Mouse (Mus musculus) embryonic facial prominence, embryonic 15.5 days (tissue): Measurements from ENCODE around the gene Fcgbp. TPM values are rescaled to one million over a fixed set of nuclear protein-coding genes. Genes with fewer than 3 reads are reported as not detected.
"Not testable (repeated sequence)": the region's sequence is repeated elsewhere in the genome, so short reads cannot be mapped to it uniquely, and the experiment has no call there.

Experiments
- ATAC-seq: fragments of 200-750 bp; cut with Nextera tagmentation; 2 replicates; pipeline ENCODE4 v1.8.0; 2017; ENCODE audit warnings: low read depth, moderate TSS enrichment; ENCODE audit not compliant: insufficient number of reproducible peaks, low FRiP score, low TSS enrichment
- H3K27ac ChIP-seq: fragments of 300-500 bp; sonication (generic); replicated peaks from 2 replicates; pipeline ENCODE4 v1.5.1; 2015; ENCODE audit warnings: mild to moderate bottlenecking, inconsistent platforms
- H3K27me3 ChIP-seq: fragments of 300-500 bp; sonication (generic); 2 replicates; pipeline ENCODE4 v1.6.1; 2015; ENCODE audit warnings: inconsistent platforms
- H3K36me3 ChIP-seq: fragments of 300-500 bp; sonication (generic); 2 replicates; pipeline ENCODE4 v1.6.1; 2015; ENCODE audit warnings: mild to moderate bottlenecking, inconsistent platforms
- H3K4me1 ChIP-seq: fragments of 300-500 bp; sonication (generic); 2 replicates; pipeline ENCODE4 v1.6.1; 2015; ENCODE audit warnings: inconsistent platforms
- H3K4me2 ChIP-seq: fragments of 300-500 bp; sonication (generic); replicated peaks from 2 replicates; pipeline ENCODE4 v1.6.1; 2015; ENCODE audit warnings: mild to moderate bottlenecking, inconsistent platforms
- H3K4me3 ChIP-seq: fragments of 300-500 bp; sonication (generic); replicated peaks from 2 replicates; pipeline ENCODE4 v1.5.1; 2015; ENCODE audit warnings: mild to moderate bottlenecking, inconsistent platforms
- H3K9ac ChIP-seq: fragments of 300-500 bp; sonication (generic); 2 replicates; pipeline ENCODE4 v1.6.1; 2015; ENCODE audit warnings: inconsistent platforms
- H3K9me3 ChIP-seq: fragments of 300-500 bp; sonication (generic); replicated peaks from 2 replicates; pipeline ENCODE4 v1.6.1; 2016; ENCODE audit warnings: inconsistent platforms
- WGBS: fragments of 180-500 bp; shearing (Covaris S2); methylation state at CpG from one replicate; pipeline ENCODE4 v1.1.7; 2015; 5-methylcytosine and 5-hydroxymethylcytosine counted together
- polyA plus RNA-seq: library from polyadenylated mRNA; unstranded; fragments of >200 nt; fragmentation: Nextera tagmentation; extraction: Ambion mirVana; gene quantifications from 2 replicates; pipeline ENCODE4 v1.2.1, GENCODE M21; 2015

Fcgbp gene
- polyA plus RNA-seq, 1 experiment from 2014 or later: 0.69 TPM

DNA sequence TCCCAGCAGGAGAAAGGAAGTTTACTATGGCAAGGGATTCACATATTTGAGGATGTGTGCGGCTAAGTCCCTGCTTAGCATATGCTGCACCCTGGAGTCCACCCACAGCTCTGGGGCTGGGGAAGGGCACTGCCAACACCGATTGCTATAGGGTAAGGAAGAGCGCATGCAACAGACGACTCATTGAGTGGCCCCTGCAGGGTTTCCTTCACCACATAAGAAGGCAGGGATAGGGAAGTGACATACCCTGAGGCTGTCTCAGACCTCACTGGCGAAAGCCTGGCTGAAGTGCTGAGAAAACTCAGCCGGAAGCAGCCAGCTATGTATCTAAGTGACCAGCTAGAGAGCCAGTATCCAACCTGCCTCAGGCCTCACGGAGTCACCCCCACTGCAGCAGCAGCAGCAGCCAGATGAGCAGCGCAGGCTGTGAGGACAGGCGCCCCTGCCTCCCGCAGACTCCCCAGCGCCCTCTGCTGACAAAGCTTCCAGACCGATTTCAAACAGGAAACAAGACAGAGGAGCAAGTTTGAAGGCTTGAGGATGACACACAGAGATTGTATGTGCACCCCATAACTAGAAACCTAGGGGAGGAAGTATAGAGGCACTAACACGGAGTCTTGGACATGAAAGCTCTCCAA, 80.7 kb downstream of the Fcgbp start:
- 11% methylated on average over 13 of the region's 13 CpGs for whole genome bisulfite sequencing
- peaks cover 3% of the 10 kb centered on the region; the same call in 1 of the 2 replicates for H3K27me3 ChIP-seq
- no peak overlapping the region for H3K4me3 ChIP-seq
- no peaks in the 10 kb centered on the region for H3K4me1 ChIP-seq
- ATAC-seq: no peak
- no peak overlapping the region for H3K27ac ChIP-seq
- H3K9ac ChIP-seq: no peak overlapping the region
- H3K9me3 ChIP-seq: no peaks in the 10 kb centered on the region
- H3K4me2 ChIP-seq: no peak overlapping the region
- H3K36me3 ChIP-seq: no peaks in the 10 kb centered on the region

DNA sequence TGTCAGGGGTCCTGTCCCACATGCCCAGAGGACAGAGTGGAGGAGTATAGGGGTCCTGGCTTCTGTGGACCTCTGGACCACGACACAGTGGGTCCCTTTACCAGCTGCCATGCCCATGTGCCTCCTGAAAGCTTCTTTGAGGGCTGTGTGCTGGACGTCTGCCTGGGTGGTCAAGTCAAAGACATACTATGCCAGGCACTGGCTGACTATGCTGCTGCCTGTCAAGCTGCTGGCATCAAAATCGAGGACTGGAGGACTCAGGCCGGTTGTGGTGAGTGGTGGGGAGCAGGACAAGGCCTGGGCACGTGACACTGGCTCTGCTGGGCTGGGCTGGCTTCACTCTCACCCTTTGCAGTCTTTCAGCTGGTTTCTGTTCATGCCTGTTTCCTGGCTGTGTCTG, 82.6 kb downstream of the Fcgbp start:
- not testable (repeated sequence) for H3K4me3 ChIP-seq, H3K36me3 ChIP-seq, H3K27ac ChIP-seq, H3K4me1 ChIP-seq, H3K9ac ChIP-seq, H3K9me3 ChIP-seq, H3K4me2 ChIP-seq, H3K27me3 ChIP-seq, ATAC-seq
- 42% methylated on average over 5 of the region's 5 CpGs for WGBS

DNA sequence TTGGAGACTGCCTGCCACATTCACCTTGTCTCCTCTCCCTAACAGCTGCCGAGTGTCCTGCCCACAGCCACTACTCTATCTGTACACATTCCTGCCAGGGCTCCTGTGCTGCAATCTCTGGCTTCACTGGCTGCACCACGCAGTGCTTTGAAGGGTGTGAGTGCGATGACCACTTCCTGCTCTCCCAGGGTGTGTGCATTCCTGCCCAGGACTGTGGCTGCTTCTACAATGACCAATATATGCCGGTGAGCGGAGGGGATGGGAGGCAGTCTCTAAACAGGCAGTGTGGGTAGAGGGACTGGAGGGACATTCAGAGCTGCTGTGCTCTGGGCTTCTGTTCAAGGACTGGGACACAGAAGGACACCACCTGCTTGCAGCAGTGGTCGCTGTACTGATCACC, 88.3 kb downstream of the Fcgbp start:
- Histone ChIP-seq H3K4me1 (no peaks in the 10 kb centered on the region), H3K4me3 (no peak overlapping the region), H3K36me3 (no peaks in the 10 kb centered on the region), H3K27me3 (no peaks in the 10 kb centered on the region), H3K9ac (no peak overlapping the region), H3K4me2 (no peak overlapping the region), H3K27ac (no peak overlapping the region), H3K9me3 (no peaks in the 10 kb centered on the region)
- WGBS: 53% methylated on average over 6 of the region's 6 CpGs
- no peak for ATAC-seq

DNA sequence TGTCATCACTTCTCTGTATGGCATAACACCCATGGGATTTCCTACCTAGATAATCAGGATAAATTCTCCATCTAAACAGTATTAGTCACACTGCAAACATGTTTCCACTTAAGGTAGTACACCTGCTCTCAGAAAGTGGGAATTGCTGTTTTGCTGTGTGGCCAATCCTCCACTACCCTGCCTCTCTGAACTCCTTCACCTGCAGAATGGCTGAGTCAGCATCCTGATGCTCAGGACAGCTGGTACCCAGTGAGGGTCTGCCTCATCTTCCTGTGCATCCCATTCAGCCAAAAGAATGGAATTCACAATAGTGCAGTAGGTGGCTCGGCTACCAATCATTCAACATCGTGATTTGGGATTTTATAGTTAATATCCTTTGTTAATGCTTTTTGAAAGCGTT, 88.9 kb downstream of the Fcgbp start:
- no peak for ATAC-seq
- WGBS: 84% methylated on average over 3 of the region's 3 CpGs
- H3K27ac ChIP-seq: no peak overlapping the region

DNA sequence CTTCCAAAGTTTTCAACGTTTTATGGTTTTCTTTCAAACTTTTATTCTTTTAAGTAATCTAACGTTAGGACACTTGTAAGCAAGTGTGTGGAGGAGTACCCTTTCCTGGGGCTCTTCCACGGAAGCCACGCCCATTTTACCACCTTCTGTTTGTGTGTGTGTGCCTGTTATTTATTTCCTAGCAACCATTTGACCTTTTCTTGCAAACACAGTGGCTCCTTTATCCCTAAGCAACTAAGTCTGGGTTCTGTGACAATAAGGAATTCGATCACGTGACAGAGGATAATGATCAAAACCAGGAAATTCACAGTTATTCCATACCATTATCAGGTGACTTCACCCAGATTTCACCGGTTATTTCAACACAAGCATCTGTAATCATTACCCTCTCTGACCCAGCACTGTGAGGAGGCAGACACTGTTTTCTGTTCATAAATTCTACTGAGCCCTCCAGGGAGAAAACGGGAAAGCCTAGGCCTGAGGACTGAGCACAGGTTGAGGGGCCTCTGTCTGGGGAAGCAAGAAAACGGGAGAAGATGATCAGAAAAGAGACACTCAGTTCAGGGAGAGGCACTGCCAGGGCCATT, 90.2 kb downstream of the Fcgbp start:
- Histone ChIP-seq H3K9me3 (no peaks in the 10 kb centered on the region), H3K9ac (no peak overlapping the region), H3K4me2 (no peak overlapping the region), H3K27ac (no peak overlapping the region), H3K4me1 (no peaks in the 10 kb centered on the region), H3K36me3 (no peaks in the 10 kb centered on the region), H3K4me3 (no peak overlapping the region), H3K27me3 (no peaks in the 10 kb centered on the region)
- no peak for ATAC-seq
- WGBS: 51% methylated on average over 9 of the region's 9 CpGs

More for the DNA sequence above, 88.9 kb downstream of the Fcgbp start:
- Histone ChIP-seq H3K9ac (no peak overlapping the region), H3K4me2 (no peak overlapping the region), H3K4me3 (no peak overlapping the region), H3K9me3 (no peaks in the 10 kb centered on the region), H3K36me3 (no peaks in the 10 kb centered on the region), H3K27me3 (no peaks in the 10 kb centered on the region), H3K4me1 (no peaks in the 10 kb centered on the region)

DNA sequence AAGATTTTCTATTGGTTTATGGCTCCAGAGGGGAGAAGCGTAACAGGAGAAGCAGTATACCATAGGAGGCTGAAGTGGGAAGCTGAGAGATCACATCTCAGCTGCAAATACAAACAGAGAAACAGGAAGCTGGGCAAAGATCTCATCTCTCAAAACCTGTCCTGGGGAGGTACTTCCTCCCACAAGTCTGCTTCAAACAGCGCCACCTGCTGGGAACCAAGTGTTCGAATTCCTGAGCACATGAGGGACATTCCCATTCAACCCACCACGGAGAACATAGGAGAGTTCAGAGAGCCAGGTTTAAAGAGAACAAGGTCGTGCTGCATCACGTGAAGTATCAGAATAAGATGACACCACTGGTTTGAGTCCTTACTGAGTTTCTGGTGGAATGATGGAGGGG, 94.4 kb downstream of the Fcgbp start:
- Histone ChIP-seq H3K4me3 (no peak overlapping the region), H3K9me3 (no peaks in the 10 kb centered on the region), H3K27ac (no peak overlapping the region), H3K27me3 (no peaks in the 10 kb centered on the region), H3K4me2 (no peak overlapping the region), H3K9ac (no peak overlapping the region), H3K36me3 (no peaks in the 10 kb centered on the region), H3K4me1 (peaks cover 14% of the 10 kb centered on the region)
- ATAC-seq: no peak
- 81% methylated on average over 6 of the region's 6 CpGs for WGBS

DNA sequence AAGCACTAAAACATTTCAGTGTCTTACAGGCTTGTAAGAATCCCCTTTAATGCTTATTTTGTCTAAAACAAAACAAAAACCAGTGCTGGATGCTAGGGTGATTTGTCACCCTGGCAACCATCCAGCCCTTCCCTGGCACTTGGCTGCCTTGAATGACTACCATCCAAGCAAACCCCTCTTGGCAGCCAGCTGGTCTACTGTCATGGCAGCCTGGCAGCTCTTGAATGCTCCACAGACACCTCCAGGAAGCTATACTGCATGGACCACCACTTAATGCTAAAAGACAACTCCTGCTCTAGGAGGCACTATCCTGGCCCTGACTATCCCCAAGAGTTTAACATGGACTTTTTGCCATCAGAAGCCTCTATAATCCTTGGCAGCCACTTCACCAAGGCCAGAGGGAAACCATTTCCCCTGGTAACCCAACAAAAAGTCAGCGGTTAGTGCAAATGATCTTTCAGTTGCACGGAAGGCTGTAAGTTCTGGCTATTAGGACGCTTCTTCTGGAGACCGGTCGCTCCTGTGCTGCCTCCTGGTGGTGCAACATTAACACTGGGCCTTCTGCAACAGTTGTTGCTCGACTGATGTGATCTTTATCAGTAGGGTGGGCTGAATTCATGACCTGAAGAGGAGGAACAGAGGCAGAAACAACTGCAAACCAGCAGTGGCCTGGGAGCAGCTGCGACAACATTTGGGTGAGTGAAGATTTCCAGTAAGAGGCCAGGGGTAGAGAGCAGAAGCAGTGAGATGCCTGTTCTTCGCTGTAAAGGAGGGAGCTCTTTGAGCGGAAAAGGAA, 97.5 kb downstream of the Fcgbp start:
- H3K27me3 ChIP-seq: no peaks in the 10 kb centered on the region
- H3K9me3 ChIP-seq: no peaks in the 10 kb centered on the region
- 8% methylated on average over 9 of the region's 9 CpGs for WGBS
- H3K4me2 ChIP-seq: peak overlapping the region; percentile 92
- peak overlapping the region; percentile 97 for H3K4me3 ChIP-seq
- no peaks in the 10 kb centered on the region for H3K36me3 ChIP-seq
- H3K9ac ChIP-seq: peak overlapping the region; percentile 79
- peaks cover 29% of the 10 kb centered on the region for H3K4me1 ChIP-seq
- ATAC-seq: no peak
- peak overlapping the region; percentile 92 for H3K27ac ChIP-seq

DNA sequence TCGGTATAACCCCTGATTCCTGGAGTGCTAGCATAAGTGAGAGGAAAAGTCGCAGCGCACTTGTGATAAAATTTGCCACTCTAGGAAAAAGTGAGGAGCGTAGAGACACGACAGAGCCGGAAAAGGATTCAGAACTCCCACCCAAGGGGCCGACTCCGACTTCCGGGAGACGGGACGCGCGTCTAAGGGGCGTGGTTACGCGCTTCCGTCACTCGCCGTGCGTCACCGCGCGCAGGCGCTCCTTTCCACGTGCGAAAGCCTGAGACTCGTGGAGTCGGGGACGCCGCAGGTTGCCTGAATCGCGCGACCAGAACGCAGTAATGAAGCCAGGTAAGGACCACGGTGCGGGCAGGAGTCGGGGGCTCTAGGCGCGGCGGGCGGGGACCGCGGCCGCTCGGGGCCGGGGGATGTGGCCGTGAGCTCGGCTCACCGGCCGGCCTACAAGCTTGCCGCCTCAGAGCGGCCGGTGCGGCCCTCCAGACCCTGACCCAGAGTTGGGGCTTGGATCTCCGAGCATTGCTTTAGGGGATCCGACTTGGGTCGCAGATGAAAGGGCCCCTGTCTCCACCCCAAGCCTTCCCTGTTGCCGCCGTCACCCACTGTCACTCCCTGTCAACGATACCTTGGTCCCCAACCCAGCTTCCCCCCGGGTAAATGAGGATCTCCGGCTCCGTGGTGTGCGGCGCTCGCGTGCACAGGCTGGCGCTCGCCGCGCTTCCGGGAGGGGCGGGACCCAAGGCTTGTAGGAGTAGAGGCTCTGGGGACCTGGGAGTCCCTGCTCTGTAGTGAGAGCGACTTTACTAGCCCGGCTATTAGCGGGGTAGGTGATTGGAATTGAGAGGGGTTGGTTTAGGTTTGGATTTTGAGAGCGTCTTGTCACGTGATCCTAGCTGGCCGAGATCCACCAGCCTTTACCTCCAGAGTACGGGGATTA, 98.7 kb downstream of the Fcgbp start, which contains the start of gene Fbl:
Gene Fbl, plus strand, starts transcription at position 222 of the 934 bp plus-strand sequence.
- Histone ChIP-seq H3K27ac (peak within 1 kb of the TSS; percentile 92), H3K36me3 (no peaks in the 10 kb centered on the region), H3K9me3 (no peaks in the 10 kb centered on the region), H3K27me3 (no peaks in the 10 kb centered on the region), H3K4me1 (peaks cover 33% of the 10 kb centered on the region), H3K4me3 (peak within 1 kb of the TSS; percentile 97), H3K9ac (peak within 1 kb of the TSS; percentile 79), H3K4me2 (peak within 1 kb of the TSS; percentile 92)
- WGBS: under 1% methylated on average over 80 of the region's 80 CpGs
- ATAC-seq: peak; percentile 91

Other genes with a start within 250 kb of the Fcgbp start
- 7.2 and 8.1 TPM in 2 replicates for gene Zfp59, start 232.6 kb upstream of the Fcgbp start, polyA plus RNA-seq
- gene Zfp607a, start 213.7 kb upstream of the Fcgbp start, polyA plus RNA-seq: 3.6 TPM in 2 replicates
- gene Zfp974, start 141.8 kb upstream of the Fcgbp start, polyA plus RNA-seq: 7.5 and 8.1 TPM in 2 replicates
- gene Zfp780b, start 92.1 kb upstream of the Fcgbp start, polyA plus RNA-seq: 17.6 and 20.9 TPM in 2 replicates
- gene Zfp850, start 57.1 kb upstream of the Fcgbp start, polyA plus RNA-seq: 3.3 and 3.4 TPM in 2 replicates
- gene Psmc4, start 21.1 kb upstream of the Fcgbp start, polyA plus RNA-seq: 288 and 301 TPM in 2 replicates
- 0.03 and 0.05 TPM in 2 replicates for gene 9530053A07Rik, start 58.2 kb downstream of the Fcgbp start, polyA plus RNA-seq
- gene Fbl, start 98.5 kb downstream of the Fcgbp start, polyA plus RNA-seq: 114 and 116 TPM in 2 replicates
- gene Dyrk1b, start 108.2 kb downstream of the Fcgbp start, polyA plus RNA-seq: 14.9 and 15.2 TPM in 2 replicates
- 3.8 and 5.5 TPM in 2 replicates for gene Eid2, start 196.6 kb downstream of the Fcgbp start, polyA plus RNA-seq
- gene Eid2b, start 206.5 kb downstream of the Fcgbp start, polyA plus RNA-seq: 13.6 and 15.5 TPM in 2 replicates
- gene Selenov, start 219.9 kb downstream of the Fcgbp start, polyA plus RNA-seq: 0.13 and 0.30 TPM in 2 replicates
- 2.0 and 2.4 TPM in 2 replicates for gene Dll3, start 231.0 kb downstream of the Fcgbp start, polyA plus RNA-seq
- gene Timm50, start 240.8 kb downstream of the Fcgbp start, polyA plus RNA-seq: 125 and 128 TPM in 2 replicates